Mouse (Mus musculus) kidney, adult 18-20 months (tissue): ENCODE results near the gene Igfals.

ENCODE experiments used
- DNase-seq: peaks from one replicate; pipeline ENCODE4 v3.0.0; 2021

The Igfals gene

DNA sequence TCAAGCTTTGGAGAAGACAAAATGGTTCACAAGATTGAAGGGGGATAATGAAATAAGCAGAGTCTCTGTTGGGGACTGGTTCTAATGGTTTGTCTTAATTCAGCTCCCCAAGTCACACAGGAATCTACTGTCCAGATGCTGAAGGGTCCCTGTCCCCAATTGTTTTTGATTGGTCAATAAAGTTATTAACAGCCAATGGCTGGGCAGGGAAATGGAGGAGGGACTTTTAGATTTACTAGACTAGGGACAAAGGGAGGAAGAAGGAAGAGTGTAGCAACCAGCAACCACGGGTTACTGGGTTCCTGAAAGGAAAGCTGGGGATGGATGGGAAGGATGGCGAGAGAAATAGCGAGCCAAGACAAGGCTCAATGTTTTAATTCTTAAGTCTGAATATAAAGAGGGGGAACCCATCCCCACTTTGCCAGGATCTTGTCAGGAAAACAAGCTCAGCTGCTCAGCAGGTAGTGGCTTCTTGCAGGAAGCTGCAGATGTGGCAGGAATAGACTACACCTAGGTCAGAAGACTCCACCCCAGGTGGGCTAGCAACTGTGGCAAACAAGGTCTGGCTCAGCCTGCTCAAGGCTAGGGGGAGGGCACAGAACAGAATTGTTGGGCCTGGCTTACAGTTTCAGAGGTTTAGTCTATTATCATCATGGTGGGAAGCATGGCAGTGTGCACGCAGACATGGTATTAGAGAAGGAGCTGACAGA, 8.1 kb downstream of the Igfals start:
- no peak for DNase-seq

DNA sequence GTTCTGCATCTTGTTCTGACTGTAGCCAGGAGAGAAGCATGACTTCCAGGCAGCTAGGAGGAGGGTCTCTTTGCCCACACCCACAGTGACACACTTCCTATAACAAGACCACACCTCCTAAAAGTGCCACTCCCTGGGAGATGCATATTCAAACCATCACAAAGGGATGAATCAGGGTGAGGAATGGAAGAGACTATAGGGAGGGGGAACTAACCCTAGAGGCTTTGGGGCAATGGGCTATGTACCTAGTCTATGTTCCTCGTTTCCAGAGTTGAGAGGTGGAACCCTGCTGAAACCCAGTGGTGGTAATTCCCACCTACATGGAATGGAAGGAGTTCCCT, 8.6 kb downstream of the Igfals start:
- DNase-seq: no peak

DNA sequence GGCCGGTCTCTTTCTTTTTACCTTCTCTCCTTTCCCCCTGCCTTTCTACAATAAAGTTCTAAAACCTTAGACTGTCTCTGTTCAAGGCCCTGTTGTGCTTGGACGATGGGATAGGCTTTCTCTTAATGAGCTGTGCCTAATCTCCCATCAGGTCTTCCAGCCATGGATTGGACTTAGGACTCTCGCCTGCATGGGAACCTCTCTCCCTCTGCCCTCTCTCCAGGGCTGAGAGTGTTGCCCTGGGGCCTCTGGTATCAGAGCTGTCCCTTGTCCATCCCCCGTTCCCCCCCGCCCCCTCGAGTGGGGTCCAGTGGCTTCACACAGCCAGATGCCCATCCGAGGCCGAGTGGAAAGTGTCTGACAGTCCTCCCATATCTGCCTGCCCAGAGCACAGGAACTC, 9.2 kb downstream of the Igfals start:
- DNase-seq: no peak

DNA sequence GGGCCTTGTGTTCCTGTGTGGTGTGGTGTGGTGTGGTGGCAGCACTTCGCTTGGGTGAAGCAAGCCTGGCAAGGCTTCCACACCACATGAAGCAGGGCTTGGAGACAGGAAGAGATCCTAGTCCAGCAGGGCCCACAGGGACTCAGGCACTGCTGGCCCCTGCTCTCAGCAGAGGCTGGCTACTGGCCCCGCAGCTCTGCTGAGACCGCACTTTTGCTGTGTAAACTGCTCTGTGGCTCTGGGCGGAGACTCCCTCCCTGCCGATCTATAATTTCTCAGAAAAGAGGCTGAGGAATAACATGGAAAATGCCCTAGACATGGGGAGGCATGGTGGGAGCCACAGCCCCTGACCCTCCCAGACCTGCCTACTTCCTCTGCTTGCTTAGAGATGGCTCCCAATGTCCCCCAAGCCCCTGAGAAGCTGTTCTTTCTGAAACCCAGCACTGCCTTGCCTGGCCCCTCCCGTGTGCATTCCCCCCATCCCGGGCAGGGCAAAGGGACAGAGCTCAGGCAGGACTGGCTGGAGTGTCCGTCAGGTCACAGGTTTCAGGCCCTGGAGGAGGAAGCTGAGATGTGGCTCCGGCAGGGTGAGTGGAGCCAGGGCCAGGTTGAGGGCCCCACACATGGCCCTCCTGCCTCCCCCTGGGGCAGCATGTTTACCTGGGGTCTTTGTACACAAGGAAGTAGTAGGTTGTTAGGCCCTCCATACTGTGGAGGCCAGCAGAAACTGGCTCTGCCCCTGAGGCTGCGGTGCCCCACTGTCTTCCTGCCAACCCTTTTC, 11.7 kb downstream of the Igfals start:
- peak; percentile 78 for DNase-seq

DNA sequence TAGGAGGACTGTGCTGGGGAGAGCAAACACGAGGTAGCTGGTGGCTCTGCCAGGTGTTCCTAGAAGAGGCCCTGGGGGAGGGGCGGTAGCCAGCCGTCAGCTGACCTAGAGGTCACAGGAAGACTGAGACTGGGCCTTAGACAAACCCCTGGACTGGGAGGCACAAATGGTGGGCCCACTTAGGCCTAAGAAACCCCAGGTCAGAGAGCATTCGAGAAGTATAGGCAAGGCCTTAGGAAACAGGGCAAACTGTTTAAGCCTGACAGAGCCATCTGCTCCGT, 12.3 kb downstream of the Igfals start:
- DNase-seq: peak; percentile 89

DNA sequence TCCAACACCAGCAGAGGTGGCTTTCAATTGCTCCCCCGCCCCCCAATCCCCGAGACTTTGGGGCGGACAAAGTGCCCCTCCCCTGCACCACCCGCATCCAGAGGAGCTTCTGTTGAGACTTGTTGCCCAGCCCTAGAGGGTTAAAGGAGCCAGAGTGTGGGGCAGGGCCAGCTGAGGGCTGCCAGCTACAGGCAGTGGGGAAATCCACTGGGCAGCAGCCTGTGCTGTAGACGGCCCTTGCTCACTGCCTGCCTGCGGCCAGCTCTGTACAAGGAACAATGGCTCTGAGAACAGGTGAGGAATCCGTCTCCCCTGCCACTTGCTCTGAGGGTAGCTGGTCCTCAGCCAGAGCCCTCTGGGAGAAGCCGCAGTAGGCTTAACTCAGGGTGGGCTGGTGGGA, 12.7 kb downstream of the Igfals start:
- DNase-seq: peak; percentile 47

DNA sequence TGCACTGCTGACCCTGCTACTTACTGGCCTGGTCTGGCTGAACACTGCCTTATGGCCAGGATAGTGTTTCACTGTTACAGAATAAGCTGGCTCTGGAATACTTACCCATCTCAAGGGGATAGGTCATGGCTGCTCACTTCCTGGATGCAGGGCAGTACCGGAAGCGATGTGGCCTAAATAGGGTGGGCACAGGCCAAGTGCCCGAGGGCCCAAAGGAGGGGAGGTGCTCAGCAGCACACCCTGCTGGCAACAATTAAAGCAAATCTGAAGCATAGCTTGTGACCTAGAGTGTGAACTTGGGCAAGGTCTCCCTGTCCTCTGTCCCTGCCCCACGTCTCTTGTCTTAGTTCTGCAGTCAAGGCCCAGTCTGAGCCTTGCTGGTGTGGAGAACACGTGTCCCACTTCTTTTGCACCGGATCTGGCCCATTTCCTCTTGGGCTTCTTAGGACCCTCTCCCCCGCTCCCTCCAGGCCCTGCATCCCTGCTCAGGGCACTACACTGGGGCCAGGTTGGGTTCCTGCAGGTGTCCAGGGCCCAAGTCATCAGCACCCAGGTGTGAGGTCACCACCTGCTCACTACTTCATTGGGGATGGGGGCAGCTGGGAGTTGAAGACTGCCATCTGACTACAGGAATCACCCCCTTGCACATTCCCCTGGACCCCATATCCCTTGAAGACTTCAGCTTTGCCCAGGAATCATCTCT, 16.1 kb downstream of the Igfals start:
- peak; percentile 68 for DNase-seq

DNA sequence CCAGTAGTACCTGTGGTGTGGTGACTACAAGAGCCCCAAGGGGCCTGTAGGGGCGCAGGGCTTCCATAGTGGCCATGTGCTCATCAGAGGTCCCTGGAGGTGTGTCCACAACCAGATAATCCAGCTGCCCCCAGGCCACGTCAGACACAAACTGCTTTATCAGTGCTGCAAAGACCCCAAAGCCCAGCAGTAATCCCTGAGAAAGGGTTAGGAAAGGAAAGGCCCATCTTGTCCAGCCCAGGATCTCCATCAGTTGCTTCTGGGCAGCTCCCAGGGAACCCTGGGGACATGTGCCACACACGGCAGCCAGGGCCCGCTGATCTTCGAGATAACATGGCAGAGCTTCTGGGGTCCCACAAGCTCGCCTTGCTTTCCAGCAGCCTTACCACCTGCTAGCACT, 18.6 kb downstream of the Igfals start:
- DNase-seq: no peak

DNA sequence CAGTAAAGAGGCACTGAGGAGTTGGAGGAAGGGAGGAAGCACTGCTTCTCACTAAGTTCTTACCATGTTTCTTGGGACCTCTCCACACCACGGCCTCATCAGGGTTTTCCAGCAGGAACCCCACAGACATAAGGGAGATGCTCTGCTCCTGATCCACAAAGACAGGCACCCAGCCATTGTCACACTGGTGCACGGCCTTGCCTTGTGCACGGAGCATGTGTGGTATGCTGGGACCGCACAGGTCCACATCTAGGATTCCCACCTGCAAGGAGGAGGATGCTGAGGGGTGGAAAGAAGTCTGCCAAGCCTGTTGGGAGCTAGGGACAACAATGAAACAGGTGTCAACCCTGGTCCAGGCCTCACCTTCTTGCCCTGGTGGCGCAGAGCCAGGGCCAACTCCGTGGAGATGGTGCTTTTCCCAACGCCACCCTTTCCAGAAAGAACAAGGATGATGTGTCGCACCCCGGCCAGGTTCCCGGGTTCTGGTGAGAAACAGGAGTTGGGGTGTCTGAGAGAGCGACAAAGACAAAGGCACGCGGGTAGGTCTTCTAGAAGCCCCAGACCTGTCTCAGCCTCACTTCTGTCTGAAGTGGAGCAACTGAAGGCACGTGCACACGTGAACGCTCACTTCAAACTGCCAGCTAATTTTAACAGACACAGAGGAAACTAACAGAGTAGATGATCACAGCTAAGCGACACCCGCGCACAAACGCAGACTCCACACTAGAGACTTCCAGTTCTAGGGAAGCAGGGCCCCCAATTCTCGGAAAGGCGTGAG, 19.7 kb downstream of the Igfals start:
- DNase-seq: no peak

DNA sequence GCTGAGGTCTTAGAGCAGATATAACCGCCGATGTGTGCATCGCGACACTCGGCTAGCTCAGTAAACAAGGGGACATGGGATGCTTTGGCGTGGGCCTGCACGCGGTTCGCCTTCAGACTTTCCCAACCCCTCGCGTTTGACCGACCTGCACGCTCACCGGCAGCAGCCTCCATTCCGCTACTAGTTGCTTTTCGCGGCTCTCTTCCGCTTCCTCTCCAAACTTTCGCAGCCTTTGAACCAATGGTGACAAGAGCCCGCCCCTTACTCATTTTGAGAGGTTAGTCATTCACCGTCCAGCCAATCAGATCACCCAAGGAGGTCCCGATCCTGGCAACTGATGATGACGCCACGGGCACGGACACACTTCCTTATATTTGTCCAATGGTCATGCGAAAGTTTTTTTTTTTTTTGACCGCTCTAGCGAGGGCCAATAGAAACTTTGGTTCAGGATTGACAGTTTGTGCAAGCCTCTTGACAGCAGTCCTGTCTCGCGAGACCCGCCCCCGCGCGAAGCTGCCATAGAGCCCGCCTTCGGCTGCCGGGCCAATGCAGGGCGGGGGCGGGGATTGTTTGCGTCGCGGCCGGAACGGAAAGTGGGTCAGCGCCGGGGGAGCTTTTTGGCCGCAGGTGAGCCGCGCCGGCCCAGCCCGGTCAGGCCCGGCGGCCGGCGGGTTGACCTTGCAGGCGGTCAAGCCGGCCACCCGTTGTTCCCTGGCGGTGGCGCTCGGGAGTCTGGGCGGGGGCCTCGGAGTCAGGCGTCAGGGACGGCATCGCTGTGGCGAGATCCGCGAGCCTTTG, 20.5 kb downstream of the Igfals start, which contains the start of the genes Nubp2 and Spsb3:
TSS of gene Nubp2 (minus strand) at position 216 of the 798 bp plus-strand sequence.
TSS of gene Spsb3 (plus strand) at position 510 of the 798 bp plus-strand sequence.
- peak; percentile 97 for DNase-seq

DNA sequence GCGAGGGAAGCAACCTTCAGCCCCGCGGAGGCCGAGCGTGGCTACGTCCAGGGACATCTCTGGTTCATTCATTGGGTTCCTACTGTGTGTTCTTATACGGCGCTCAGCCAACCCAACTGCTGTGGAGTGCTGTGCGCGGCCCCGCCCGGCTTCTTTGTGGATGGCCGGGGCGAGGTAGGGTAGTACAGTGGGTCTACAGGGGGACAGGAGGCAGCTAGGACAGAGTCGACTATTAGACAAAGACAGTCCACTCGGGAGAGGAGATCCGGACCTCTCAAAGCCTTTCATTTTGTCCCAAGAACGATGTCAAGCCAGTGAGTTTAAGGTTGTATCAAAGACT, 21.1 kb downstream of the Igfals start:
- no peak for DNase-seq

DNA sequence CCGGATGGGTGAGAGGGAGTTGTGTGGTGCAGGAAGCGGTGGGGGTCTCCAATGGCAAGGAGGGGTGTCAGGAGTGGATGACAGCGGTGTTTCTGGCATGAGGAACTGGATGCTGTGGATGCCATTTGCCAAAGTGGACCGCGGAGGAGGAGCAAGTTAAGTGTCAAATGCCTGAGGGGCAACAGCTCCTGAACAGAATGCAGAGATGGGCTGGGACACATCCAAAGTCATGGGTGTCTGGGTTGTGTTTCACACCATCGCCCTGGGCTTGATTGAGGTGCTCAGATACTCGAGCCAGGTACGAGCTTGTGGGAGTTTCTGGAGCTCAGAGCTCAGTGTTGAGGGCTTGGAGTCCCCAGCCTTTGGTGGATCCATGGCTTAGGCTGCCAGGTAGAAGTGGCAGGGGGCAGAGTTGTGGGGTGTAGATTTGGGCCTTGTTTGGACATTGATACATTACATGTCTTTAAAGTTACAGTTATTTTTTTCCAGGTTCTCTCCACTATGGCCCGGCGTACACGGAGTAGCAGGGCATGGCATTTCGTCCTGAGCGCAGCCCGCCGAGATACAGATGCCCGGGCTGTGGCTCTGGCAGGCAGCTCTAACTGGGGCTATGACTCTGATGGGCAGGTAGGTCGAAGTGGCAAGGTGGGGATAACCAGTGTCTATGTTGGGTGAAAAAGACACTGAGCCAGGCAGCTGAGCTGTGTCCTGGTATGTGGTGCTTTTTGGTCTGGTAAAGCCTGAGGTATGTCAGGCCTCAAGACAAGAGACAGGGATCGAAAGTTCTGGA, 21.7 kb downstream of the Igfals start:
- DNase-seq: no peak

DNA sequence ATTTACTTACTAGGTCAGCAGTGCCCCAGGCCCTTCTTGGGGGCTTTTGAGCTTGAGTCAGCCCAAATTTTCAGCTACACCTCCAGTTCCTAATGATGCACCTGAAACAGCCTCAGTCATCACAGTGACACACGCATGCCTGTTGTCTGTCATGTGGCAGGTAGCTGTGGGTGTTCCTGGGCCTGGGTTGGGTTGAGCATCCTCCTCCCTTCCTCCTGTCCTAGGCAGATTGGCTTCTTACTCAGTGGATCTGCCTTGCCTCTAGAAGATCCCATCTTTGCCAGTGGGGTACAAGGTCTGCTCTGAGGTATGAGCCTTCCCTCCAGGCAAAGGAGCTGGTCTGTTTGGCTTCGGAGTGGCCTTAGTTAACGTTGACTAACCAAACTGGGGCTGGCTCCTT, 23.1 kb downstream of the Igfals start:
- no peak for DNase-seq

DNA sequence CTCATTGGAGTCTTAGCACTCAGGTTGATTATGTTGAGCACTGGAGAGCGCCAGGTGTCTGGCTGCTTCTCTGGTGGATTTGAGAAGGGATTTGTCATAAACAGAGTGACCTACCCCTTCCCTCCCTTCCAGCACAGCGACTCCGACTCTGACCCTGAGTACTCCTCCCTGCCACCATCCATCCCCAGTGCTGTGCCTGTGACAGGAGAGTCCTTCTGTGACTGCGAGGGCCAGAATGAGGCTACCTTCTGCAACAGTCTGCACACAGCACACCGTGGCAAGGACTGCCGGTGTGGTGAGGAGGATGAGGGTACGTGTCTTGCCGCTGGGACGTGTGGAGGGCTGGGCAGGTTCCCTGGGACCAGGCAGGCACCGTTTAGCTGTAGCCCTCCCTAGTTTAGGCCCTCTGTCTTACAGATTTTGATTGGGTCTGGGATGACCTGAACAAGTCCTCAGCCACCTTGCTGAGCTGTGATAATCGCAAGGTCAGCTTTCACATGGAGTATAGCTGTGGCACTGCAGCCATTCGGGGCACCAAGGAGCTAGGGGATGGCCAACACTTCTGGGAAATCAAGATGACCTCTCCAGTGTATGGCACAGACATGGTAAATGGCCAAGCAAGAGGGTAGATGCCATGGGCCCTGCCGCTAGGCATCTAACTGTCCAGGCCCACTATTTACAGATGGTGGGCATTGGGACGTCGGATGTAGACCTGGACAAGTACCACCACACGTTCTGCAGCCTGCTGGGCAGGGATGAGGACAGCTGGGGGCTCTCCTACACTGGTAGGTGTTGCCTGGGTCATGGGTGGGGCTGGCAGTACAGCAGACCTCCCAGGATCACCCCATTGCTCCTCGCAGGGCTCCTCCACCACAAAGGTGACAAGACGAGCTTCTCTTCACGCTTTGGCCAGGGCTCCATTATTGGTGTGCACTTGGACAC, 24.6 kb downstream of the Igfals start:
- DNase-seq: no peak

DNA sequence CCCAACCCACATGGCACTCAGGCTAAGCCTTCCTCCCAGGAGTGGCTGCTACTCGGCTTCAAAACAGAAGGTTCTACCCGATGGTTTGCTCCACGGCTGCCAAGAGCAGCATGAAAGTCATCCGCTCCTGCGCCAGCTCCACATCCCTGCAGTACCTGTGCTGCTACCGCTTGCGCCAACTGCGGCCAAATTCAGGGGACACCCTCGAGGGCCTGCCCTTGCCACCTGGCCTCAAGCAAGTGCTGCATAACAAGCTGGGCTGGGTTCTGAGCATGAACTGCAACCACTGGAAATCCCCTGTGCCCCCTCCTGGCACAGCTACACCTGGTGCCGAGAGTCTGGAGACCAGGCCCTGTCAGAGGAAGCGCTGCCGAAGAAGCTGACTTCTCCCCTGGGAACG, 25.5 kb downstream of the Igfals start:
- no peak for DNase-seq

DNA sequence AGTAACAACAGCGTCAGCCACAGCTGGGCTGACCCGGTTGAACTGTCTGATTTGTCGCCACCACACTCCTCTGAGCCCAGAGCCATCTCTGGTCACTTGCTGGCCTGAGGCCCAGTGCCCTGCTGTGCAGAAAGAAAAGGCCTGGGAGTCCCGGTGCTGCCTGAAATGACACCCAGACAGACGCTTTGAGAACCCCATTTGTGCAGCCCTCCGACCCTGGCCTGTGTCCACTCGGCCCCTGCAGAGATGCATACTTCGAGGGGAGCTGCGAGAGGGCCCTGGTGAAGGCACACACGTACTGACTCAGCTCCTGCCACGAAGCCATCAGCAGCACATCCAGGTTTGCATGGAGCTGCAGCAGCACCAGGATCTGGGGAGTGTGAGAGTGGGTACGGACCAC, 27.0 kb downstream of the Igfals start:
- no peak for DNase-seq

DNA sequence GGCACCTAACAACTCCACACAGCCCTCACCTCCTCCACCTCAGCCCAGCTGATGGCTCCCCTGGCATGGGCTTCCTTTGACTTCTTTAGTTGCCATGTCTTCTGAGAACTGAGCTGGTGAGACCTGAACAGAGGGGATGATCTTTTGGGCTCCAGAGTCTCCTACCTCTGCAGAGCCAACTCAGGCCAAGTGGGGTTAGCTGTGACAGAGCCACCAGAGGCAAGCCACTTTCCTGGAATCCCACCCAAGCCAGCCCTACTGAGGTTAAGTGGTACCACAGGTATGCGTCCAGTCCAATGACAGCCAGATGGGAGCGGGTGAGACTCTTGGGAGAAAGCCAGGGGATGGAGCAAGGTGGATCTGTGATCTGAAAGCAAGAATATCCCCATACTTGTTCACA, 27.5 kb downstream of the Igfals start:
- no peak for DNase-seq

DNA sequence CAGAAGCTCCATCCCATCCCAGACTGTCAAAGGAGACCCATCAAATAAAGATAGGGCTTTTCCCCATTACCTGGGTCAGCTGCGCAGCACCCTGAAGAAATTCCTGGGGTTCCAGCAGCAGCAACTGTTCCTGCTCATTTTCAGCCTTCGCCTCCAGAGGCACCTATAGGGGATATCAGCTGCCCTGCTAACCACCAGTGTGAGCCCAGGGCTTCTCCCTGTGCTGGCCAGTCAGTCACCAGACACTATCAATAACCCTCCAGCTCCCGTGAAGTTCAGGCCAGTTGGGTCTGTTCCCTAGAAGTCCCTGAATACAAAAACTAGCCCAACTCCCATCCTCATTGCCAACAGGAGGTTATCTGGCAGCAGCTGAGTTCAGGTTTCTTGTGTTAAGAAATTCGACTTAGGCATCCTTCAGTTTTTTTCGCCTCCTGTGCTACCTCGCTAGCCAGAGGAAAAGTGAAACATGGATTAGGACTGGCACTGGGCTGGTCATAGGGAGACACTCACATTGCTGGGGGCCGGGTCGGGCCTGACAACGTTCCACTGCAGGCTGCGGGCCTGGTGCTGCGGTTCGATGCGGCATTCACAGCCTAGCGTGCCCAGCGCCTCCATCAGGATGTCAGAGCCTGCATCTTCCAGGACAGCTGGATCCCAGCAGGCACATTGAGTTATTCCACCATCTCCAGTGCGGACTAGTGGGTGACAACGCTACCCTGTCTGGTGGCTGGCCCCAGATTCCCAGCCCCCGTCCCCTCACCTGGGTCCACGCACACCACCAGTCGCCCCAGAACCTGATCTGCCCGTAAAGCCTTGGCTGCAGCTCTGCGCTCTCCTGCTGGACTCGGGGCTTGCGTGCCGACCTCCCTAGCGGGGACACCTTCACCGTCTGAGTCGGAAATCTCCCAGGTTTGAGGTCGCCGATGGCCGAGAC, 28.5 kb downstream of the Igfals start:
- DNase-seq: no peak

DNA sequence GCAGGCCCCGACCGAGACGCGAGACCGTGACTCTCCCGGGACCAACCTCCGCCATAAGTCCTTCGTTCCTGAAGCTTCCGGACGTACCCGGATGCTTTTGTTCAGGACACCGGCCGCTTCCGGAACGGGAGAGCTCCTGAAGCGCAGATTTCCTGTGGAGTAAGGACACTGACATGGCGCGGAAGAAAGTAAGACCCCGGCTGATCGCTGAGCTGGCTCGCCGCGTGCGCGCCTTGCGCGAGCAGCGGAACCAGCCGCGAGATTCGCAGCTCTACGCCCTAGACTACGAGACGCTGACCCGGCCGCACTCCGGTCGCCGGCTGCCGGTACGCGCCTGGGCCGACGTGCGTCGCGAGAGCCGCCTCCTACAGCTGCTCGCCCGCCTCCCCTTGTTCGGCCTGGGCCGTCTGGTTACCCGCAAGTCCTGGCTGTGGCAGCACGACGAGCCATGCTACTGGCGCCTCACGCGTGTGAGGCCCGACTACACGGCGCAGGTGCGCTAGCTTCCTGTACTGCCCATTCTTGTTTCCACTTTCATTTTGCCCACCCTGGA, 29.3 kb downstream of the Igfals start, which contains the start of the genes Eme2 and Mrps34:
TSS of gene Eme2 (minus strand) at position 93 of the 553 bp plus-strand sequence.
TSS of gene Mrps34 (plus strand) at position 122 of the 553 bp plus-strand sequence.
- DNase-seq: peak; percentile 87
